Mouse (Mus musculus) ovary, postnatal 36 days (tissue): ENCODE measurements around the gene Cd2.

ENCODE experiments used
- DNase-seq: peaks from one replicate; pipeline ENCODE4 v3.0.0; 2022; ENCODE audit warnings: low spot score, mixed read lengths

Gene Cd2

GRCm38 (mm10) chr3:101293571-101294135 lies 5.9 kb upstream of the Cd2 start:
- no peak for DNase-seq

- no peak for DNase-seq
These were observed 4.9 kb upstream of the Cd2 start for GRCm38 (mm10) chr3:101292611-101293010.

- no peak for DNase-seq
These were observed 3.1 kb upstream of the Cd2 start for GRCm38 (mm10) chr3:101290587-101291520.

GRCm38 (mm10) chr3:101290036-101290435 lies 2.3 kb upstream of the Cd2 start:
- DNase-seq: no peak

GRCm38 (mm10) chr3:101289406-101289805 lies 1.7 kb upstream of the Cd2 start:
- no peak for DNase-seq

- DNase-seq: no peak
These were observed 1.1 kb downstream of the Cd2 start for GRCm38 (mm10) chr3:101286336-101287325.

- no peak for DNase-seq
These were observed 1.9 kb downstream of the Cd2 start for GRCm38 (mm10) chr3:101285851-101286250.

GRCm38 (mm10) chr3:101285021-101285615 lies 2.6 kb downstream of the Cd2 start:
- no peak for DNase-seq

GRCm38 (mm10) chr3:101283869-101284706 lies 3.7 kb downstream of the Cd2 start:
- DNase-seq: no peak

- no peak for DNase-seq
These were observed 4.3 kb downstream of the Cd2 start for GRCm38 (mm10) chr3:101283441-101283840.

GRCm38 (mm10) chr3:101282556-101283180 lies 5.1 kb downstream of the Cd2 start:
- DNase-seq: no peak

- DNase-seq: no peak
These were observed 5.9 kb downstream of the Cd2 start for GRCm38 (mm10) chr3:101281841-101282240.

GRCm38 (mm10) chr3:101280348-101281311 lies 7.1 kb downstream of the Cd2 start:
- peak; percentile 58 for DNase-seq

GRCm38 (mm10) chr3:101279561-101279960 lies 8.2 kb downstream of the Cd2 start:
- no peak for DNase-seq

- DNase-seq: no peak
These were observed 9.3 kb downstream of the Cd2 start for GRCm38 (mm10) chr3:101278396-101278795.

- no peak for DNase-seq
These were observed 9.9 kb downstream of the Cd2 start for GRCm38 (mm10) chr3:101277830-101278229.

GRCm38 (mm10) chr3:101276501-101277320 lies 11.0 kb downstream of the Cd2 start:
- no peak for DNase-seq

GRCm38 (mm10) chr3:101275636-101276300 lies 12.0 kb downstream of the Cd2 start:
- no peak for DNase-seq
